Mouse (Mus musculus): ENCODE data around the gene Unc5cl. TPM values are rescaled to one million over a fixed set of nuclear protein-coding genes. Genes with fewer than 3 reads are reported as not detected.

Unc5cl gene
- total and polyA plus RNA-seq, 3 experiments, result 0.21 to 0.27 (median 0.23) TPM

GRCm38 (mm10) chr17:48588674-48589073, 134.0 kb downstream of the Unc5cl start:
- no peaks in the 10 kb centered on the region for H3K79me2 ChIP-seq (replicated peaks; ENCODE audit: control insufficient read depth, insufficient read depth, low read length)
- H3K4me1 ChIP-seq (ENCODE audit: control insufficient read depth, insufficient read depth, low read length), result no peaks in the 10 kb centered on the region
- 46% methylated on average over 3 of the region's 3 CpGs for WGBS
- intact Hi-C loops (cut with DNase I), result no loop called here
- H3K27me3 ChIP-seq (ENCODE audit: control insufficient read depth, insufficient read depth, low read length), result no peaks in the 10 kb centered on the region
- DNase-seq, result no peak
- no peak overlapping the region for H3K27ac ChIP-seq
- TF ChIP-seq CTCF (IDR thresholded peaks at IDR 0.05) (peak; percentile 44), EP300 (IDR thresholded peaks at IDR 0.05; ENCODE audit: insufficient read depth, low read depth, low read length) (no peak)
- H3K36me3 ChIP-seq (ENCODE audit: control insufficient read depth, insufficient read depth, low read length), result no peaks in the 10 kb centered on the region
- H3K4me3 ChIP-seq, result no peak overlapping the region
- no peak overlapping the region for H3K9ac ChIP-seq (ENCODE audit: low read depth, low read length)

Other genes starting within 250 kb of the Unc5cl start
- gene Trem1, start 222.1 kb upstream of the Unc5cl start, total RNA-seq (2021), result under 1 TPM in 1 of 2 experiments, not detected in 1; 0.10 TPM
- gene Trem1, start 222.1 kb upstream of the Unc5cl start, polyA plus RNA-seq (2012; rRNA removed), result 0.09 and 0.10 TPM in 2 replicates
- gene Trem3, start 207.1 kb upstream of the Unc5cl start, total RNA-seq (2021), result under 1 TPM in 1 of 2 experiments, not detected in 1; 0.26 TPM
- gene Trem3, start 207.1 kb upstream of the Unc5cl start, polyA plus RNA-seq (2012; rRNA removed), result 0.23 TPM in 1 of 2 replicates, not detected in the other
- gene Treml4, start 190.6 kb upstream of the Unc5cl start, total RNA-seq (2021), result under 1 TPM in 1 of 2 experiments, not detected in 1; 0.31 TPM
- 0.76 and 1.9 TPM in 2 replicates for gene Treml4, start 190.6 kb upstream of the Unc5cl start, polyA plus RNA-seq (2012; rRNA removed)
- gene Treml2, start 155.4 kb upstream of the Unc5cl start, total RNA-seq (2021), result 1 to 10 TPM in 1 of 2 experiments, under 1 TPM in 1; 0.91 to 3.1 TPM
- gene Treml2, start 155.4 kb upstream of the Unc5cl start, polyA plus RNA-seq (2012; rRNA removed), result 1.5 and 2.4 TPM in 2 replicates
- under 1 TPM; 0.14 to 0.57 TPM for gene B430306N03Rik, start 138.8 kb upstream of the Unc5cl start, total RNA-seq (2021)
- 0.35 and 0.55 TPM in 2 replicates for gene B430306N03Rik, start 138.8 kb upstream of the Unc5cl start, polyA plus RNA-seq (2012; rRNA removed)
- gene Trem2, start 108.5 kb upstream of the Unc5cl start, total RNA-seq (2021), result 1 to 10 TPM; 1.4 to 1.5 TPM
- gene Trem2, start 108.5 kb upstream of the Unc5cl start, polyA plus RNA-seq (2012; rRNA removed), result 3.3 and 3.5 TPM in 2 replicates
- gene Treml1, start 95.0 kb upstream of the Unc5cl start, total RNA-seq (2021), result 1 to 10 TPM in 1 of 2 experiments, not detected in 1; 2.4 TPM
- 1.3 and 3.5 TPM in 2 replicates for gene Treml1, start 95.0 kb upstream of the Unc5cl start, polyA plus RNA-seq (2012; rRNA removed)
- 10 to 100 TPM; 14.7 to 21.2 TPM for gene Nfya, start 45.0 kb upstream of the Unc5cl start, total RNA-seq (2021)
- gene Nfya, start 45.0 kb upstream of the Unc5cl start, polyA plus RNA-seq (2012; rRNA removed), result 33.1 and 41.9 TPM in 2 replicates
- gene Oard1, start 44.9 kb upstream of the Unc5cl start, total RNA-seq (2021), result 10 to 100 TPM; 15.5 to 21.6 TPM
- 8.6 and 20.5 TPM in 2 replicates for gene Oard1, start 44.9 kb upstream of the Unc5cl start, polyA plus RNA-seq (2012; rRNA removed)
- 100 to 1,000 TPM; 222 to 256 TPM for gene Apobec2, start 22.0 kb upstream of the Unc5cl start, total RNA-seq (2021)
- gene Apobec2, start 22.0 kb upstream of the Unc5cl start, polyA plus RNA-seq (2012; rRNA removed), result 150 and 194 TPM in 2 replicates
- gene Tspo2, start 3.4 kb upstream of the Unc5cl start, total RNA-seq (2021), result 1 to 10 TPM in 1 of 2 experiments, not detected in 1; 1.9 TPM
- gene Tspo2, start 3.4 kb upstream of the Unc5cl start, polyA plus RNA-seq (2012; rRNA removed), result 0.82 and 5.4 TPM in 2 replicates